Mouse (Mus musculus): ENCODE results near the gene Apoe.

Gene Apoe

GRCm38 (mm10) chr7:19664955-19665841 lies 33.8 kb downstream of the Apoe start, which contains the start of gene Clptm1:
Gene Clptm1 (minus strand): TSS chr7:19665033.
- peak; percentile 99 for DNase-seq (ENCODE audit: low read depth)

GRCm38 (mm10) chr7:19664455-19664954 lies 34.5 kb downstream of the Apoe start:
- no peak for DNase-seq (ENCODE audit: low read depth)

- DNase-seq (ENCODE audit: low read depth), result no peak
Observed at GRCm38 (mm10) chr7:19663940-19664339, 35.0 kb downstream of the Apoe start.

GRCm38 (mm10) chr7:19652614-19653013 lies 46.4 kb downstream of the Apoe start:
- DNase-seq (ENCODE audit: low read depth), result no peak

GRCm38 (mm10) chr7:19651063-19651786 lies 47.8 kb downstream of the Apoe start:
- no peak for DNase-seq (ENCODE audit: low read depth)

Data from naive thymus-derived CD4-positive, alpha-beta T cell, adult 2 months (primary cell).